Mouse (Mus musculus) cortical plate, adult 2 months (tissue): ENCODE results near the gene Foxp1.

Experiments
- CTCF ChIP-seq: fragments of 200-500 bp; IDR thresholded peaks from 2 replicates; pipeline ENCODE4 v1.5.1; 2011; ENCODE audit warnings: mild to moderate bottlenecking, control low read depth, low read length; ENCODE audit not compliant: insufficient read depth; ENCODE audit errors: extremely low read depth
- POLR2A ChIP-seq: fragments of 200-500 bp; IDR thresholded peaks from 2 replicates; pipeline ENCODE4 v1.6.1; 2011; ENCODE audit warnings: mild to moderate bottlenecking, low read length, control low read depth; ENCODE audit not compliant: insufficient read depth; ENCODE audit errors: extremely low read depth

DNA sequence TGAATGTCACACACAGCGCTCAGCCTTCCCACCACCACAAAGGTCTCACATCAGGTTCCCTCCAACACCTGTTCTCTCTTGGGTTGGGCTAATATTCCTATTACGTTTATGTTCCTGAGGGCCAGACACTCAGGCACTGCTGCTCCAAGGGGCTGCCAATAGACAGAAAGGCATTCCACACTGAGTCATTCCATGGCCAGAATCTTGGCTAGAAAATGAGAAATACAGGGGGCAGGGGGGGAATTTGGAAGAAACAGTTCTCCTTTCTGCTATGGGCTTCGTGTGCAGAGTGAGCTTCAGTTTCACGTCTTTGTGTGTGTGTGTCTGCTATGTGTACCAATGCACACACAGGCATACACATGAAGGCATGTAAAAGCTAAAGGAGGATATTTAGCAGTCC, 95.2 kb downstream of the Foxp1 start:
- TF ChIP-seq POLR2A (no peak), CTCF (no peak)
